Mouse (Mus musculus) activated CD4-positive, CD25-positive, alpha-beta regulatory T cell (primary cell): ENCODE data around the gene Ucp2. TPM values are rescaled to one million over a fixed set of nuclear protein-coding genes. Genes with fewer than 3 reads are reported as not detected.

Experiments used
- polyA plus RNA-seq, 2 experiments: library from polyadenylated mRNA; unstranded; fragments of 100-300 nt; shearing (Covaris generic); gene quantifications; one replicate each; pipeline ENCODE4 v1.2.1; 2017

Gene Ucp2
- polyA plus RNA-seq, result 1,000 to 10,000 TPM; 1,882 to 2,125 TPM

DNA sequence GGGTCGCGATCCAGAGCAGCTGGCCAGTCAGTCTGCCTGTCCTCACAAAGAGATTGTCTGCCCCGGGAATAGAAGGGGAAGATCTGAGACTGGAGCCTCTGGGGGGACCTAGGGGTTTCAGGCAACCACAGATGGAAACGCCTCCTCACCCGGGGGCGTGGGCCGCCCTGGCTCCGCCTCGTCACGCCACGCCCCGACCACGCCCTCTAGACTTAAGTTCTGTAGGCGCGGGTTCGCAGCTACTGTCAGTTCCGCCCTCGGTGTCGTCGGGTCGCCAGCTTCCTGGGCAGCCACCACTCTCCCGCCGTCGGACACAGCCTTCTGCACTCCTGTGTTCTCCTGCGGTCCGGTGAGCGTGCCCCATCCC lies at the start of gene Ucp2:
TSS of gene Ucp2 (plus strand) at position 221 of the 367 bp plus-strand sequence.

DNA sequence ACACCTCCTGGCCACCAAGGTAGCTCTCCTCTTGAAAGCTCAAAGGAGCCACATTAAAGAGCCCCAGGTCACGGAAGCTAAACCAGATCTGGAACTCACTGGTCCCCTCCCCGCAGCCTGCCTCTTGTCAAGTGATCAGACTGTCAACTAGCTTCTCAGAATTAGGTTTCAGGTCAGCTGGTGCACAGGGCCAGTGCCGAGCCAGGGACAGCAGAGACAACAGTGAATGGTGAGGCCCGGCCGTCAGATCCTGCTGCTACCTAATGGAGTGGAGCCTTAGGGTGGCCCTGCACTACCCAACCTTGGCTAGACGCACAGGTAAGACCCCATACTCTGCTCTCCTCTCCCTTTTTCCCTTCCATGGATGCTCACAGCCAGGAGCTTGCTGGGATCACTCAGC lies 20.4 kb upstream of the Ucp2 start, which contains the start of gene Ucp3:
TSS of gene Ucp3 (plus strand) at position 214 of the 400 bp plus-strand sequence.

DNA sequence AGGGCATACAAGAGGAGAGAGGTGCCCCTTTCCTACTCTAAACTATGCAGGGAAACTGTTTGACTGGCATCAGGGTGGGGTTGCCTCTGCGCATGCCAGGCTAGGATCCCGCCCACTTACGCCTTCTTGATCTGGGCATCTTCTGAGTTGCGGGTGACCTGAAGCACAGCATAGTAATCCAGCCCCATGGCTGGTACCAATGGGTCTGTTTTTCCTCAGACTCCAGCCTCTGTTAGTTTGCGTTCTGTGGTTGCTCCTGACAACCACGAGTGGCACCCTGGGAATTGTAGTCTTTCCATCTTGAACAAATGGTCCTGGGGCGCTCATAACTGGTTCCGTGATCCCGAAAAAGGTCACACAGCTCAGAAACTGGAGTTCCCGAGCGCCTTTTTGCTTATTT lies 21.4 kb downstream of the Ucp2 start, which contains the start of gene Dnajb13:
TSS of gene Dnajb13 (minus strand) at position 388 of the 400 bp plus-strand sequence.

DNA sequence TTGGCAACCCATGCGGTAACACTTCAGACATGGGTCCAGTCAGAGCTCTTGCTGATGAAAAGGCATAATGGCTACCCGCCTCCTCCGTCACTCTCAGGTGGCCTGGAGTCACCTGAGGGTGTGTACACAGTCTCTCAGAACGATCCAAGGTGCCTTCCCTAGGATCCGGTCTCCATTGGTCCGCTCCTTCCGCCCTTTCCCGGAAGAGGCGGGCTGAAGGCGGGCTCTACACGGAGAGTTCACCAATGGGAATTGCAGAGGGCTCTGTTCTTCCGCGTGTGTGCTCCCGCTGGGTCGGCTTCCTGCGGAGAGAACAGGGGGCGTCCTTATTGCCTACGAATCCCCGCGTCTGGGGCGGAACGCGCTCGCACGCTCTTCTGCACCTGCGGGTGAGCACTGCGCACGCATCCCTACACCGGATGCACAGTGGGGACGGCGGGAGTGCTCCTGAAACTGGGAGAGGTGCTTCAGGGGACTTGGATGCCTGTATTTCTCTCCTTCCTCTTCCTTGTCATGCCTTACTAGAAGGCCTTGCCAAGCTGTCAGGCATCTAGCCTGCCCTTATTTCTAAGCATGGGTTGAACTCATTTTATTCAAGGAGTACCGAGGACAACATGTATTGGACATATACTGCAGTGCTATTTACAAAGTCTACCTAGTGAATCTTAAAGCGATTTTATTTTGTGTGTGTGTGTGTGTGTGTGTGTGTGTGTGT lies 43.8 kb downstream of the Ucp2 start, which contains the start of gene Coa4:
TSS of gene Coa4 (plus strand) at position 268 of the 715 bp plus-strand sequence.

Other genes starting within 250 kb of the Ucp2 start
- gene P4ha3, start 207.8 kb upstream of the Ucp2 start, polyA plus RNA-seq, result under 1 TPM in 1 of 2 experiments, not detected in 1; 0.18 TPM
- 10 to 100 TPM; 26.5 to 39.8 TPM for gene C2cd3, start 121.1 kb upstream of the Ucp2 start, polyA plus RNA-seq
- 10 to 100 TPM; 33.1 to 37.5 TPM for gene Ppme1, start 121.0 kb upstream of the Ucp2 start, polyA plus RNA-seq
- under 1 TPM; 0.11 to 0.29 TPM for gene Ucp3, start 20.3 kb upstream of the Ucp2 start, polyA plus RNA-seq
- gene Dnajb13, start 21.6 kb downstream of the Ucp2 start, polyA plus RNA-seq, result 10 to 100 TPM in 1 of 2 experiments, 1 to 10 TPM in 1; 8.0 to 23.0 TPM
- gene Coa4, start 43.7 kb downstream of the Ucp2 start, polyA plus RNA-seq, result 10 to 100 TPM; 21.6 to 22.7 TPM
- 10 to 100 TPM; 52.1 to 55.9 TPM for gene Rab6a, start 114.1 kb downstream of the Ucp2 start, polyA plus RNA-seq
- gene Mrpl48, start 115.0 kb downstream of the Ucp2 start, polyA plus RNA-seq, result 10 to 100 TPM; 45.5 to 62.9 TPM
- under 1 TPM; 0.35 to 0.86 TPM for gene Plekhb1, start 169.1 kb downstream of the Ucp2 start, polyA plus RNA-seq
- gene Fam168a, start 213.3 kb downstream of the Ucp2 start, polyA plus RNA-seq, result 10 to 100 TPM; 16.2 to 23.7 TPM